Mouse (Mus musculus) testis, adult 2 months (tissue): ENCODE data around the gene Nup107. TPM values are rescaled to one million over a fixed set of nuclear protein-coding genes. Genes with fewer than 3 reads are reported as not detected.
"Not testable (repeated sequence)": the region's sequence is repeated elsewhere in the genome, so short reads cannot be mapped to it uniquely, and the experiment has no call there.

Experiments
- H3K27ac ChIP-seq: fragments of 200-500 bp; 2 replicates; pipeline ENCODE4 v1.5.1; 2012; ENCODE audit warnings: low read depth, low read length; ENCODE audit not compliant: control insufficient read depth, insufficient read depth
- H3K27me3 ChIP-seq: fragments of 200-500 bp; 2 replicates; pipeline ENCODE4 v1.6.1; 2012; ENCODE audit warnings: mild to moderate bottlenecking, low read length, moderate library complexity; ENCODE audit not compliant: control insufficient read depth, insufficient read depth
- H3K36me3 ChIP-seq: fragments of 200-500 bp; 2 replicates; pipeline ENCODE4 v1.6.1; 2012; ENCODE audit warnings: mild to moderate bottlenecking, low read length; ENCODE audit not compliant: control insufficient read depth, insufficient read depth
- H3K4me1 ChIP-seq: fragments of 200-500 bp; 2 replicates; pipeline ENCODE4 v1.6.1; 2012; ENCODE audit warnings: low read length; ENCODE audit not compliant: control insufficient read depth, insufficient read depth
- H3K4me3 ChIP-seq: fragments of 200-500 bp; 2 replicates; pipeline ENCODE4 v1.5.1; 2012; ENCODE audit warnings: low read depth, mild to moderate bottlenecking, low read length, moderate library complexity, mixed read lengths; ENCODE audit not compliant: control insufficient read depth
- CTCF ChIP-seq: fragments of 200-500 bp; IDR thresholded peaks from 2 replicates; pipeline ENCODE4 v1.5.1; 2012; ENCODE audit warnings: low read depth, mild to moderate bottlenecking, inconsistent platforms, low read length, moderate library complexity; ENCODE audit not compliant: control insufficient read depth, insufficient read depth, insufficient replicate concordance
- POLR2A ChIP-seq: fragments of 200-500 bp; IDR thresholded peaks from 2 replicates; pipeline ENCODE4 v1.6.1; 2012; ENCODE audit warnings: low read depth, mild to moderate bottlenecking, inconsistent platforms, low read length, moderate library complexity; ENCODE audit not compliant: control insufficient read depth
- polyA plus RNA-seq: library from polyadenylated mRNA; depleted of rRNA; stranded (reverse); fragments of >200 nt; gene quantifications from 2 replicates; pipeline ENCODE4 v1.2.3, GENCODE M21; 2012

Nup107 gene
- polyA plus RNA-seq, 1 experiment, result 16.8 TPM

- no peak for TF ChIP-seq POLR2A
- TF ChIP-seq CTCF, result no peak
- H3K4me3 ChIP-seq, result no peak overlapping the region
- H3K4me1 ChIP-seq, result no peaks in the 10 kb centered on the region
- H3K36me3 ChIP-seq, result peaks cover 8% of the 10 kb centered on the region
- no peak overlapping the region for H3K27ac ChIP-seq
- H3K27me3 ChIP-seq, result no peaks in the 10 kb centered on the region
Measured at GRCm38 (mm10) chr10:117762966-117763365, 29.5 kb downstream of the Nup107 start.

DNA sequence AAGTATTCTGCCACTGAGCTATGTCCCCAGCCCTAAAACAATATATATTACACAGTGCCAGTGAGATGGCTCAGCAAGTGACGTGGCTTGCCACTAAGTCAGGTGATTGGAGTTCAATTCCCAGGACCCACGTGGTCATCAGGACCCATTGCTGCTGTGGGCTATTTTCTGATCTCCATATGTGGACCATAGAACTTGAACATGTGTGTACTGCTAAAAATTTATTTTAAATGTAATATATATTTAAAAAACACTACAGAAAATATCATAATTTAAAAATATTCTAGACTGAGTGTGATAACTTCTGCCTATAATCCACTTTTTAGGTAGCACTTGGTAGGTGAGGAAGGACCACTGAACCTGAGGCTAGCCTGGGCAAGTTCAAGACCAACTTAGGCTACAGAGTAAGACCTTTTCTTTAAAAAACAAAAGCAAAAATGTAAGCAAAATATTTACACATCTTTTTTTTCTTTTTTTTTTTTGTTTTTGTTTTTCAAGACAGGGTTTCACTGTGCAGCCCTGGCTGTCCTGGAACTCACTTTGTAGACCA, 30.1 kb downstream of the Nup107 start:
- TF ChIP-seq POLR2A, result no peak
- TF ChIP-seq CTCF, result no peak
- Histone ChIP-seq H3K4me3 (no peak overlapping the region), H3K36me3 (peaks cover 10% of the 10 kb centered on the region), H3K27ac (no peak overlapping the region), H3K4me1 (no peaks in the 10 kb centered on the region), H3K27me3 (no peaks in the 10 kb centered on the region)

GRCm38 (mm10) chr10:117761551-117761950, 31.0 kb downstream of the Nup107 start:
- no peak for TF ChIP-seq POLR2A
- TF ChIP-seq CTCF, result no peak
- no peaks in the 10 kb centered on the region for H3K4me1 ChIP-seq
- no peaks in the 10 kb centered on the region for H3K27me3 ChIP-seq
- H3K36me3 ChIP-seq, result peaks cover 12% of the 10 kb centered on the region
- H3K27ac ChIP-seq, result no peak overlapping the region
- H3K4me3 ChIP-seq, result no peak overlapping the region

DNA sequence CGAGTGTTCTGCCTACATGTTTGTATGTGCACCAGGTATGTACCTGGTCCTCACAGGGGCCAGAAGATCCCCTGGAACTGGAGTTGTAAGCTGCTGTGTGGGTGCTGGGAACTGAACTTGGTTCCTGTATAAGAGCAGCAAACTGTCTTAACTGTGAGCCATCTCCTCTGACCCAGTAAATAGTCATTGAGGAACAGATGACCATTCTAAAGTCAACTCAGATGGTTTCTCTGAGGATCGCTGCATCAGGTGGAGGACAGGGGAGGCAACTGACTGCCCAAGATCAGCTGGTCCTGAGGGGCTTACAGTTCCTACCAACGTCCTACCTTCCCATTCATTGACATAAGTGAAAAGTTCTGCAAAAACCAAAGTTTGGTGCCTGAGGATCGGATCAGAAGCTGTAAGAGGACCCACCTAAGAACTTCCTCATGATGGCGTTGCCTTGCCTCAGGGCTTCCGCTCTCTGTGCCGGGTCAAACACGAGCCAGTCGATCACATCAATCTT, 31.6 kb downstream of the Nup107 start:
- Histone ChIP-seq H3K27ac (no peak overlapping the region), H3K4me1 (no peaks in the 10 kb centered on the region), H3K36me3 (peaks cover 12% of the 10 kb centered on the region), H3K27me3 (no peaks in the 10 kb centered on the region), H3K4me3 (no peak overlapping the region)
- TF ChIP-seq CTCF (no peak), POLR2A (no peak)

GRCm38 (mm10) chr10:117759844-117760630, 32.5 kb downstream of the Nup107 start:
- Histone ChIP-seq H3K4me1 (no peaks in the 10 kb centered on the region), H3K27ac (no peak overlapping the region), H3K36me3 (peaks cover 12% of the 10 kb centered on the region), H3K4me3 (no peak overlapping the region), H3K27me3 (no peaks in the 10 kb centered on the region)
- TF ChIP-seq POLR2A (no peak), CTCF (no peak)

- no peak overlapping the region for H3K4me3 ChIP-seq
- peaks cover 12% of the 10 kb centered on the region for H3K36me3 ChIP-seq
- H3K4me1 ChIP-seq, result no peaks in the 10 kb centered on the region
- H3K27ac ChIP-seq, result no peak overlapping the region
- no peak for TF ChIP-seq POLR2A
- H3K27me3 ChIP-seq, result no peaks in the 10 kb centered on the region
Measured at GRCm38 (mm10) chr10:117758749-117759727, 33.5 kb downstream of the Nup107 start.

DNA sequence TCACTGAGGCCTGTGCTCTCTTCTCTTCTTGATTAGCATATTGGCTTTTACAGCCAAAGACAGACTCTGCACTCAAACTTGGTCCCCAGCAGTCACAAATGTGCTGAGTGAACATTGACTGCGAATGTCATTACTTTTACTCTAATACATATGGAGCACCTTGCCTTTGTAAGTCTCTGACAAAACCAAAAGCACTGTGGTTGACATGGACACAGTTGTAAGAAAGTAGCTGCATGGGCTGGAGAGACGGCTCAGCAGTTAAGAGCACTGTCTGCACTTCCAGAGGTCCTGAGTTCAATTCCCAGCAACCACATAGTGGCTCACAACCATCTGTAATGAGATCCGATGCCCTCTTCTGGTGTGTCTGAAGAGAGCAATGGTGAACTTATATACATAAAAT, 34.2 kb downstream of the Nup107 start:
- H3K4me3 ChIP-seq, H3K27ac ChIP-seq, H3K4me1 ChIP-seq, H3K27me3 ChIP-seq: not testable (repeated sequence)
- H3K36me3 ChIP-seq, result peaks cover 12% of the 10 kb centered on the region
